In the genomic region with DNA sequence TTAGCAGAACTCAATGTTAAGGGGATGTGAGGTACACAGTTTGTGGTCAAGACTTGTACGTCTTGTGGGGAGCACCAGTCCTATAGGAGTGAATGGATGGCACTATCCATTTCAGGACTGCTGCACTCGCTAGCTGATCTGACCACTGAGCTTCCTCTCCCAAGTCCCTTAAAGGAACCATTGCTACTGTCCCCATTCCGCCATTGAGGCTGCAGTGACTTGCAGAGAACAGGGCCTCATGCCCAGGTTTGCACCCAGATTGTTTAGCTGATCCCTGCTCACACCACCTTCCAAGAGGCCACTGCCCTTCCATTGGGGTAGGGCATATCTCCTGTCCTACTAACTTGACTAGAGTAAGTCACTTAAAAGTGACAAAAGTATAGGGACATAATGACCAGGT, we compare ENCODE assay signal across 16 mouse cellular contexts. TPM values are rescaled to one million over a fixed set of nuclear protein-coding genes. Genes with fewer than 3 reads are reported as not detected.
"Had no signal": no experiment of that assay in that cellular context is flagged by ENCODE, and none has a peak within 500 bp of the region (broad histone marks: within the 10 kb centered on the region; RNA-seq: fewer than 3 reads in every experiment).

No protein-coding gene starts in this region.

- H3K36me3 ChIP-seq: limb, embryonic 12.5 days; neural tube, embryonic 12.5 days had no signal

- H3K4me3 ChIP-seq: left cerebral cortex, adult 2 months had no signal

- ATAC-seq: intestine, embryonic 16.5 days; liver, postnatal 0 days; lung, postnatal 0 days had no signal

- H3K27ac ChIP-seq: left cerebral cortex, adult 2 months; limb, embryonic 12.5 days; liver, embryonic 14.5 days; macrophage; neural tube, embryonic 12.5 days had no signal

- DNase-seq: kidney, adult 18-20 months; kidney, adult 9 months; layer of hippocampus, postnatal 36 days; liver, postnatal 0 days had no signal

- H3K9ac ChIP-seq: limb, embryonic 12.5 days; liver, embryonic 14.5 days; liver, postnatal 0 days; lung, embryonic 14.5 days; neural tube, embryonic 12.5 days had no signal

- H3K9me3 ChIP-seq: limb, embryonic 12.5 days; neural tube, embryonic 12.5 days had no signal

- H3K27me3 ChIP-seq: limb, embryonic 12.5 days; neural tube, embryonic 12.5 days had no signal

RNA-seq across cellular contexts. Expression of a gene that starts 6.0 kb away (rescaled TPM):
- total RNA-seq: midbrain, postnatal 0 days had no signal
- polyA plus RNA-seq: liver, adult 2 months; small intestine, adult 2 months had no signal

RNA-seq across cellular contexts. Expression of a gene that starts 42.0 kb away (rescaled TPM):
- polyA plus RNA-seq: midbrain, embryonic 11.5 days had no signal
